Mouse (Mus musculus) brain, adult 10 weeks (tissue): ENCODE measurements around the gene Pnlip. TPM values are rescaled to one million over a fixed set of nuclear protein-coding genes. Genes with fewer than 3 reads are reported as not detected.

Experiments
- polyA plus RNA-seq: library from polyadenylated mRNA; stranded (reverse); fragments of 350-450 nt; fragmentation: Illumina TruSeq; extraction: RNeasy Lipid Tissue Mini Kit (QIAGEN cat#74804); gene quantifications from one replicate; pipeline ENCODE4 v1.2.3, GENCODE M21; 2015; ENCODE audit warnings: low read depth, low replicate concordance

Gene Pnlip
- polyA plus RNA-seq, result 3.1 TPM

DNA sequence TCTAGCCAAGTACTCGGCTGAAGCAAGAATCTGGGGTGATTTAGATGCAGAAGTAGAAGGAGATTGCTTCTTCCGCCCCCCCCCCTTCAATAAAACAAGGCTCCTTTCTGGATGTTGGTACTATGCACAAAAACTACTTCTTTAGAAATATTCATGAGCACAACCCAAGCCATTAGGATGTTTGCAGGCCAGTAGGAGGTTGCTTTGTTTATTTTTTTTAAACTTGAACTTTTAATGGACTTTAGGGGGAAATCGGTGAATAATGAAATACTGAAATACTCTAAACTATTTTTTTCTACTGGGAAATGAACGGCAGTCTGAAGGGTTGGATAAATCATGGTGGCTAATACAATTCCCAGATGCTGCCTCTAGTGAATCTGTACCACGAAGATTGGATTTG, at the start of gene Pnlip:
TSS of gene Pnlip (plus strand) at position 301 of the 400 bp plus-strand sequence.

DNA sequence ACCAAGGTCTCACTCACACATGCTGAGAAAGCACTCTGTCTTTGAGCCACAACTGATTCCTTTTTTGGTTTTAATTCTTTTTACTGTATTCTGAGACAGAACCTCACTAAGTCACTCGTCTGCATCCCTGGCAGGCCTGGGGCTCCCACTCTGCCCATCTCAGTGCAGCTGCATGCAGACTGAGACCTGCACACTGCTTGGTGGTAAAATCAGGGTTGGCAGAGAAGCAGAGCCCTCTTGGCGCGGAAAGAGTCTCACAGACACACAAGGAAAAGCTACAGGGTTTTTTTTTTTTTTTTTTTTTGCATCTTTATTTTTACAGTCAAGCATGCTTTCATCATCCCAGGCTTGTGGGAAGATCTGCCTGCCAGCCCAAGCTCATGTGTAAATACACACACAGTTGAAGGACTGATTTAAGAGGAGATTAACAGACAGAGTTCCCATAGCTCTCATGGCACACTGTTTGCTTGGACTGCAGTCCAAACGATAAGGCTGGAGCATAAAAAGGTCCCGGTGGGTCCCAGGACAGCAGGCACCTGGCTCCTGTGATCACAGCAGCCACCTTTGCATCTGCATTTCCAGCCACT, 76.2 kb downstream of the Pnlip start, which contains the start of gene Pnliprp1:
TSS of gene Pnliprp1 (plus strand) at position 443 of the 587 bp plus-strand sequence.

Other genes with a start within 250 kb of the Pnlip start
- gene Gfra1, start 196.6 kb upstream of the Pnlip start, polyA plus RNA-seq, result 32.9 TPM
- not detected for gene Ccdc172, start 140.5 kb upstream of the Pnlip start, polyA plus RNA-seq
- not detected for gene Pnliprp1, start 76.4 kb downstream of the Pnlip start, polyA plus RNA-seq
- gene Pnliprp2, start 107.2 kb downstream of the Pnlip start, polyA plus RNA-seq, result not detected
- gene 1700019N19Rik, start 142.0 kb downstream of the Pnlip start, polyA plus RNA-seq, result not detected